Mouse (Mus musculus): ENCODE results near the gene Map3k20. TPM values are rescaled to one million over a fixed set of nuclear protein-coding genes. Genes with fewer than 3 reads are reported as not detected.

The Map3k20 gene
- polyA plus RNA-seq, 1 experiment from 2014 or later: 8.2 TPM

DNA sequence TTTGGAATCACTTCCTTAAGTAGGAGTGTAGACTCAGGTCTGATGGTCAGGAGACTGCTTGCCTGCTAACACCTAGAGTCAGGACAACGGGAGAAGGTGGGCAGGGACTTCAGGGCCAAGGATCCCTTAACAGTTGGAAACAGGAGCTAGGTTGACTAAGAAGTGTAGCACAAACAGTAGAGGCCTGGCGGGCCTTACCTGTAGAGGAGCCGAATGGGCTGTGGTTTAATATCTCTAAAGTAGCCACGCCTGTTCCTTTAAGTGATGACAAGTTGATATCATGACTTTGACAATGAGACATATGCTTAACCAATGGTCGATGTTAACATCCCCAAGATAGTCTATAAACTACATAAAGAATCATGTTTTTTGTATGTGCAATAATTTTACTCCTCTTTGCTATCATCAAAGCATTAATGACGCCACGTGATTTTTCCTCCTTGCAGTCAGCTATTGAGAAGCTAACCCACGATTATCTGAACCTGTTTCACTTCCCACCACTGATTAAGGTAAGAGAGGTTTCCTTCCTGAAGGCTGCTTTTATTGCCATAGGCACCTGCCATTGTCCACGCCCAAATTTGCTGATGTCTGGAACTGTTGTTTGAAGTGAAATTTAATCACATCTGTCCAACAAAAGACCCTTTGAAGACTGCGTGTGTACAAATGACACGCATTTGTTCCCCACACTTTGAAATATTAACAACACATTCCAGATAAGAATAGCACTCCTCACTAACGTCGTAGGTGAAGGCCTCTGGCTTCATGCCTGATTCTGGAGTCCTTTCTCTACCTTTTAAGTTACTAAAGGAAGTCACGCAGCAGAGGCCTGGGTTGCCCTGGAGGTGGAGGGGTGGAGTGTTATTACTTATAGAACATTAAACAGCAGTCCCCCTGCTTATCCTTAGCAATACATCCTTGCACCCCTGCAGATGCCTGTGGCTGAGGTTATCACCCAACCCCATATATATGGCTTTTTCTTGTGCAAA lies 131.0 kb downstream of the Map3k20 start:
- Histone ChIP-seq H3K27ac (replicated peaks) (no peak overlapping the region), H3K4me3 (no peak overlapping the region), H3K4me1 (no peaks in the 10 kb centered on the region), H3K36me3 (no peaks in the 10 kb centered on the region), H3K27me3 (ENCODE audit: low read depth, poor library complexity, severe bottlenecking) (no peaks in the 10 kb centered on the region), H3K9me3 (replicated peaks) (no peaks in the 10 kb centered on the region)
- DNase-seq (ENCODE audit: low spot score): no peak
- WGBS: 88% methylated on average over 14 of the region's 14 CpGs

DNA sequence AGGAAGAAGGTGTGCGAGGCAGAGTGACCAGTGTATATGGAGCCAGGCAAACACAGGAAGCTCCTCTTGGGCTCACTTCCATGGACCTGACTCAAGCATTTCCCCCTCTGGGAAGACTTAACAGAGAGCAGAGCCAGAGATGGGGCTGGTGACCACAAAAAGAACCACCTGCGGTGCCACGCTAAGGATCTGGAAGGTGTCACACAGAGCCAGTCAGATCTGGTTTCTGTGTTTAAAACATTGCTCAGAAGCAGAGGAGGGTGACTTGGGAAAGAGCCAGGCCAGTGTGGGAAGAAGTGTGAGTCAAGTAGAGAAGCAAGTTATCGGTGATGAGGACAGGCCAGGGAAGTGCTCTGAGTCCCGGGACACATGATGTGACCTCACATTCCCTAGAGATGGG lies 135.1 kb downstream of the Map3k20 start:
- WGBS: 89% methylated on average over 5 of the region's 5 CpGs
- peaks cover 4% of the 10 kb centered on the region; the same call in 1 of the 2 replicates for H3K4me1 ChIP-seq
- DNase-seq (ENCODE audit: low spot score): no peak

DNA sequence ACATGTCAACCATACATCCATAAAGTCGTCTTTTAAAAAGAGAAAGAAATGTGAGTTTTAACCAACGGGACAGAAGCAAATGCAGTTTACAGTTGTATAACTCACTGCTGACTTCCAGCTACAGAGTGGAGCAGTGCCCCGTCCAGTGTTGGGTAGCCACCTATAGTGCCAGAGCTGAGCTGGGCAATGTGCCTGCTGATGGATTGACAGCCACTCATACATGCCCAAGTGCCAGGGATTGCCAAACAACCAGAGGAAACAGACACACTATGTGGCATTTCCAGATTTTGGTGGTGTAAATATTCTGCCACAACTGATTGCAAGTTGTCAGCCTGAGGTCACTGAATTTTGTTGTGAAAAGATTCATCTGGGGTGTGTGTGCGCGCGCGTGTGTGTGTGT lies 139.2 kb downstream of the Map3k20 start:
- Histone ChIP-seq H3K36me3 (no peaks in the 10 kb centered on the region), H3K27ac (replicated peaks) (no peak overlapping the region), H3K4me3 (no peak overlapping the region), H3K4me1 (peaks cover 21% of the 10 kb centered on the region), H3K27me3 (ENCODE audit: low read depth, poor library complexity, severe bottlenecking) (no peaks in the 10 kb centered on the region; the same call in 1 of the 2 replicates), H3K9me3 (replicated peaks) (no peaks in the 10 kb centered on the region)
- WGBS: 91% methylated on average over 7 of the region's 7 CpGs
- DNase-seq (ENCODE audit: low spot score): no peak

More for the DNA sequence above, 135.1 kb downstream of the Map3k20 start:
- Histone ChIP-seq H3K27me3 (ENCODE audit: low read depth, poor library complexity, severe bottlenecking) (no peaks in the 10 kb centered on the region; the same call in 1 of the 2 replicates), H3K4me3 (no peak overlapping the region), H3K36me3 (no peaks in the 10 kb centered on the region), H3K9me3 (replicated peaks) (no peaks in the 10 kb centered on the region), H3K27ac (replicated peaks) (no peak overlapping the region)

DNA sequence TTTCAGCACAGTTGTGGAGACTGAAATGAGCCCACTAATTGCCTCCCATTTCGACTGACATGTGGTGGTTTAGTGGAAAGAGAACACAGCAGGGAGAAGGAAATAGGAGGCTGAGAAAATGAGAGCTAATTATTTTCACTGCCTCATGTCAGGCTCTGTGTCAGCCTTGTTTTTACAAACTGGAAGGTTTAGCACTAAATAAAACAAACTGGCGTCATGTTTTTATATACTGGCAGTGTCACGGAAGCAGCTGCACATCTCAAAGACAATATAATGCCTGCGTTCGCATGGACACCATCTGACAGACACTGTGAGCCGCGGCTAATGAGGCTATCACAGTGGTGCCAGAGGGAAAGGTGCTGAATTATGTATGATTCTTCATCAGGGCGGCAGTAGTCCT lies 141.3 kb downstream of the Map3k20 start:
- 46% methylated on average over 8 of the region's 8 CpGs for WGBS
- Histone ChIP-seq H3K27ac (replicated peaks) (peak overlapping the region; percentile 68), H3K36me3 (no peaks in the 10 kb centered on the region), H3K4me3 (no peak overlapping the region), H3K9me3 (replicated peaks) (no peaks in the 10 kb centered on the region), H3K4me1 (peaks cover 21% of the 10 kb centered on the region), H3K27me3 (ENCODE audit: low read depth, poor library complexity, severe bottlenecking) (no peaks in the 10 kb centered on the region; the same call in 1 of the 2 replicates)
- DNase-seq (ENCODE audit: low spot score): no peak

DNA sequence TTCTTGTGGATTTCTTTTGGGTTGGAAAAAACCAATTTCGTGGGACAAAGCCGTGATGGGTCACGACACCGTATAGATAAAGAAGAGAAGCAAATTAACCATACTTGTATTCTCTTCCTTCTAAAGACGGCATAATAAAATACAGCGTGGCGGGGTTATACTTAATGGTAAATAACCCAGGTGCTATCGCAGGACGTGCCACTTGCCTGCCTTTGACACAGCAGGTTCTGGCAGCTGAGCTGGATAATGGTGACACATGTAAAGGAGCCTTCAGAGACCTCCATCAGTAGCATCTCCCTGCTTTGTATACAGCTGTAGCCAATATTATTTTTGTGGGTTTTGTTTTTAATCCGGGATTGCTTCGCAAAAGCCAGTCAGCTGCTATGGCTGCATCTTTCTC lies 141.9 kb downstream of the Map3k20 start:
- Histone ChIP-seq H3K36me3 (no peaks in the 10 kb centered on the region), H3K27ac (replicated peaks) (peak overlapping the region; percentile 68; the same call in 1 of the 2 replicates), H3K9me3 (replicated peaks) (no peaks in the 10 kb centered on the region), H3K4me3 (no peak overlapping the region), H3K27me3 (ENCODE audit: low read depth, poor library complexity, severe bottlenecking) (no peaks in the 10 kb centered on the region; the same call in 1 of the 2 replicates), H3K4me1 (peaks cover 21% of the 10 kb centered on the region)
- no peak for DNase-seq (ENCODE audit: low spot score)
- WGBS: 85% methylated on average over 11 of the region's 11 CpGs

DNA sequence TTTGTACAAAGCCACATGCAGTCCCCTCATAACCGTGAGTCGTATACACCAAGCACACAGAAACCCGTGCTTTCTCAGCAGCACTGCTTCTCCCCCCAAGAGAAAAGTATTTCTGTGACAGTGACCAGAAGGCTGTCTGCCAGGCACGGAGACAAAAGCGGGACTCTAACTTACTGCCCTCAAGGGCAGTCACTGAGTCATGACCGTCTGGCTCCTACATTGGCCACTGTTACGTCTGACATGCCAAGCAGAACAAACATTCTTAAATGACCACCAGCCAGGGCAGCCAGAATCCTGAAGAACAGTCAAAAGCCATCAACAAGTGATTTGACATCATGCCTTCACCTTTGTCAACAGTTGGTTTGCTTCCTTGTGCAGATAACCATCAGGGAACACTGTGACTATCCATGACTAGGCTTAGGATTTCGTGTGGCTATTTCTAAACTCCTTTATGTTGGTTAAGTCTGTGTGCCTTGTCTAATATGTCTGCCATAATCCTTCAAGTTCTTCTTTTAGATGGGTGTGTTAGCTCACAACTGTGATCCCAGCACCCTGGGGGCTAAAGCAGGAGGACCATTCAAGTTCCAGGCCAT lies 153.6 kb downstream of the Map3k20 start:
- Histone ChIP-seq H3K4me3 (no peak overlapping the region), H3K27ac (replicated peaks) (no peak overlapping the region), H3K4me1 (peaks cover 4% of the 10 kb centered on the region; the same call in 1 of the 2 replicates), H3K9me3 (replicated peaks) (no peaks in the 10 kb centered on the region), H3K27me3 (ENCODE audit: low read depth, poor library complexity, severe bottlenecking) (no peaks in the 10 kb centered on the region), H3K36me3 (no peaks in the 10 kb centered on the region)
- no peak for DNase-seq (ENCODE audit: low spot score)
- WGBS: 77% methylated on average over 8 of the region's 8 CpGs

DNA sequence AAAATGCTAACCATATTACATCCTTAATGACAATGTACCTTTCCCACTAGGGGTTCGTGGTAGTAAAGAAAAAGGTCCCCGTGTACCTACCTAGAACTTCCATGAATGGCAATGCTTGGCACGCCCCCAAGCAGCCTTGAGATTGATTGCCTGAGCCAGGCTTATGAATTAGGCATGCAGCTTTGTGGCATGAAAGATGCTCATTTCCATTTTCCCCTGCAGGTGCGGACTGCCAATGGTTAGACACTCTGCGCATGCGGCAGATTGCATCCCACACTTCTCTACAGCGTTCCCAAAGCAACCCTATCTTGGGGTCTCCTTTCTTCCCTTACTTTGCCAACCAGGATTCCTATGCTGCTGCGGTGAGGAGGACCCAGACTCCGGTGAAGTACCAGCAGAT lies 155.6 kb downstream of the Map3k20 start:
- no peak overlapping the region for H3K4me3 ChIP-seq
- no peaks in the 10 kb centered on the region for H3K9me3 ChIP-seq (replicated peaks)
- H3K27ac ChIP-seq (replicated peaks): no peak overlapping the region
- DNase-seq (ENCODE audit: low spot score): no peak
- 94% methylated on average over 9 of the region's 9 CpGs for WGBS
- H3K27me3 ChIP-seq (ENCODE audit: low read depth, poor library complexity, severe bottlenecking): no peaks in the 10 kb centered on the region
- no peaks in the 10 kb centered on the region for H3K36me3 ChIP-seq
- H3K4me1 ChIP-seq: peaks cover 4% of the 10 kb centered on the region; the same call in 1 of the 2 replicates

DNA sequence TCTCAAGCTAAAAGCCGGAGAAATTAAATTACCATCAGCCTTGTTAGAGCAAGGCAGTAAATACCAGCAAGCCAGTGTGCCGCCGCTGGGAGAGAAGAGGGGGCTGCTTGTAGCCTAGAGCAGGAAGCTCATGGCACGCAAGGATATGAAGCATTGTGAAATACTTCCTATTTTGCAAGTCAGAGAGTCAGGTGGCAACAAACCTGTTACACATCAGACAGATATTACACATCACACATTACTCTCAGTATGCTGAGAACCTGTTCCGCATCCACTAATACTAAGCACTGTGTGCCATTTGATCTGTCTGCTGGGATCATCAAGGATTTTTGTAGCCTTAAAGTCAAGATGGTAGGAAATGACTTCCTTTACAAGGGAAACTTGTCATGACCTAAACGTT lies 157.4 kb downstream of the Map3k20 start:
- H3K27me3 ChIP-seq (ENCODE audit: low read depth, poor library complexity, severe bottlenecking): no peaks in the 10 kb centered on the region
- peaks cover 16% of the 10 kb centered on the region; the same call in 1 of the 2 replicates for H3K4me1 ChIP-seq
- H3K9me3 ChIP-seq (replicated peaks): no peaks in the 10 kb centered on the region
- H3K36me3 ChIP-seq: no peaks in the 10 kb centered on the region
- 95% methylated on average over 6 of the region's 6 CpGs for WGBS
- no peak overlapping the region for H3K4me3 ChIP-seq
- no peak for DNase-seq (ENCODE audit: low spot score)
- no peak overlapping the region for H3K27ac ChIP-seq (replicated peaks)

DNA sequence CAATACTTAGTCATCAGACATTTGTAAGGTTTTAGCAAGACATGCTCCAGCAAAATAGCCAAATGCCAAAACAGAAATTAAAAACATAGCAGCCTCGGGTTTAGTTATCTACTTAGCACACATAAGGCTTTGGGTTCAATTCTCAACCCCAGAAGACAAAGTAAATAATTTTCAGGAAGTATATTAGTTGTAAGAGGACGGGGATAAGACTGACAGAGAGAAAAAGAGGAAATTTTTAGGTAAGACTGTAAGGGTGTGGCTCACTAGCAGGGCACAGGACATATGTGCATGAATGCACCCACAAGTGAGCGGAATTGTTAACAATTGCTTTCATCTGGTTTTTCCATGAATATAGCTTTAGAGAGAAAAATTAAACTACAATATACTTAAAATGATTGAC lies 158.5 kb downstream of the Map3k20 start:
- DNase-seq (ENCODE audit: low spot score): no peak
- H3K36me3 ChIP-seq: no peaks in the 10 kb centered on the region
- H3K27me3 ChIP-seq (ENCODE audit: low read depth, poor library complexity, severe bottlenecking): no peaks in the 10 kb centered on the region
- H3K4me1 ChIP-seq: peaks cover 16% of the 10 kb centered on the region; the same call in 1 of the 2 replicates
- no peak overlapping the region for H3K27ac ChIP-seq (replicated peaks)
- H3K9me3 ChIP-seq (replicated peaks): no peaks in the 10 kb centered on the region
- 78% methylated on average over 3 of the region's 3 CpGs for WGBS
- H3K4me3 ChIP-seq: no peak overlapping the region

DNA sequence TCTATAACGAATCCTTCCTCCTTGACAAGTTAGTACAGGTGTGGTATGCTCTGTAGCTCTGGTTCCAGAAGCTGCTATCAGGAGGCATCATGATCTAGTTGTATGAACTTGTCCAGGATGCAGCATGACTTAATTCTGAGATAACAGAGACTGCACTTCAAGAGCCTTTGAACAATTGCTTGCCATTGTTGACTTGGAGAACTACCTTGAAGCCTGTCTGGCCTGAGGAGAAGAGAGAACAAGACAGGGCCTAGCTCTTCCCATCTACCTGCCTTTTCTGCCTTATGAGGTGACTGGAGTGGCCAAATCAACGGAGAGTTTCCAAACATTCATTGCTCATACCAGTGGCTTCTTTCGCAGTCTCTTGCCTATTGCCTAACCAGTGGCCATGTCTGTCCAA lies 160.7 kb downstream of the Map3k20 start:
- Histone ChIP-seq H3K27ac (replicated peaks) (no peak overlapping the region), H3K27me3 (ENCODE audit: low read depth, poor library complexity, severe bottlenecking) (no peaks in the 10 kb centered on the region), H3K4me1 (peaks cover 26% of the 10 kb centered on the region), H3K36me3 (no peaks in the 10 kb centered on the region), H3K4me3 (no peak overlapping the region), H3K9me3 (replicated peaks) (no peaks in the 10 kb centered on the region)
- WGBS: 94% methylated on average over 3 of the region's 3 CpGs
- no peak for DNase-seq (ENCODE audit: low spot score)

DNA sequence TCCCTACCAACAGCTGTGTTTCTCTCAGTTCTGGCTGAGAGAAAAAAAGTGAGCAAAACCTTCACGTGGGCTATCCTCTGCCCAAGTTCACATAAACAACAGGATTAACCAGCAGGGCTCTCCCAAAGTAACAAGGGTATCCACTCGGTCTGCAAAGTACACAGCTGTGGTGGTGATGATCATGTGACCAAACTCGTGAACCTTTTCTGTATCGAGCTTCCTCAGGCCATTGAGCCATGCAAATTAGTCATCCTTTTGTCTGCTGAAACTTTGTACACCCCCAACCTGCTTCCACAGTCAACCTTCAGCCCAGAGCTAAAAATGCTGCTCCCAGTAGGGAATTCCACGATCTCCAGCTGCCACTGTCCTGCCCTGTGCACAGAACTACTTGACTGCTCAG lies 161.2 kb downstream of the Map3k20 start:
- H3K27me3 ChIP-seq (ENCODE audit: low read depth, poor library complexity, severe bottlenecking): no peaks in the 10 kb centered on the region
- no peak for DNase-seq (ENCODE audit: low spot score)

DNA sequence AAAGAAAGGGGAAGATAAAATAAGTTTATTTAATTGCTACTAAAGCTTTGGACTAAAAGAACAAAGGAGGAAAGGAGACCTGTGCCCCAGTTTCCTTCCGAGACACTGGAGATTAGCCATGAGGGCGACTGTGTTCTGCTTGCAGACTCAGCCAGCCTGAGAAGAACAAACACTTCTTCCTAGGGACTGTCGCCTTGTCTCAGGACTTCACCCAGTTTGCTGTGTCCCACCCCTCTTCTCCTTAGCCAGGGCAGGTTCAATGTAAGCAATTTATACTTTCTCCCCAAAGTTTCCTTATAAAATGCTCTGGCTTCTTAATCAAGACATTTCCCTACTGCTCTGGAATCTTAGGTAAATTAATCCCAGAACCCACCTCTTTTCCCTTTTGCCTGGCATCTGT lies 168.1 kb downstream of the Map3k20 start:
- DNase-seq (ENCODE audit: low spot score): no peak
- 21% methylated on average over 3 of the region's 3 CpGs for WGBS
- H3K4me3 ChIP-seq: no peak overlapping the region
- H3K27ac ChIP-seq (replicated peaks): no peak overlapping the region
- H3K27me3 ChIP-seq (ENCODE audit: low read depth, poor library complexity, severe bottlenecking): peaks cover 3% of the 10 kb centered on the region; the same call in 1 of the 2 replicates
- H3K36me3 ChIP-seq: no peaks in the 10 kb centered on the region
- no peaks in the 10 kb centered on the region for H3K9me3 ChIP-seq (replicated peaks)
- H3K4me1 ChIP-seq: peaks cover 30% of the 10 kb centered on the region

More for the DNA sequence above, 161.2 kb downstream of the Map3k20 start:
- H3K4me1 ChIP-seq: peaks cover 24% of the 10 kb centered on the region
- WGBS: 43% methylated on average over 5 of the region's 5 CpGs
- no peaks in the 10 kb centered on the region for H3K9me3 ChIP-seq (replicated peaks)
- H3K27ac ChIP-seq (replicated peaks): no peak overlapping the region
- no peak overlapping the region for H3K4me3 ChIP-seq
- H3K36me3 ChIP-seq: no peaks in the 10 kb centered on the region

DNA sequence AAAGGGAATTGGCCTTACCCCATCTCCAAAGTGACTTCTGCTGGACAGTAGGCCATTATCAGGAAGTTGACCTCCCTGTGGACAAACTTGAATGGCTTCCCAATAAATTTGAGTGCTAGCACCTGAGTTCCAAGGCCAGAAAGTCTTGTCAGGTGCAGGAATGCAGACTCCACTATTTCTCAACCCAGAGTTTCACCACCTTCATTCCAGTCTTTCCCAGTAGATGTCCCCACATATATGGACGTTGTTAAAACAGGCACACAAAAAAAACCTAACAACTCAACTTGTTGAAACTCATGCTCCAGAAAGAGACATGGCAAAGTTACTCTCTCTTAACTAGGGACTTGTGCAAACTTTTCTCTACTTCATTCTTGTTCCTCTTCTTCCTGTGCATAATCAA lies 170.8 kb downstream of the Map3k20 start:
- WGBS: 70% methylated on average over 1 of the region's 1 CpGs
- Histone ChIP-seq H3K9me3 (replicated peaks) (no peaks in the 10 kb centered on the region), H3K36me3 (no peaks in the 10 kb centered on the region), H3K27ac (replicated peaks) (no peak overlapping the region), H3K4me1 (peaks cover 18% of the 10 kb centered on the region), H3K27me3 (ENCODE audit: low read depth, poor library complexity, severe bottlenecking) (peaks cover 3% of the 10 kb centered on the region; the same call in 1 of the 2 replicates), H3K4me3 (no peak overlapping the region)
- DNase-seq (ENCODE audit: low spot score): no peak
